Mouse (Mus musculus) gastrocnemius, postnatal 25 days (tissue): Measurements from ENCODE around the gene Pdk2. TPM values are rescaled to one million over a fixed set of nuclear protein-coding genes. Genes with fewer than 3 reads are reported as not detected.
A peak's percentile ranks its signal among the peaks of the same experiment; 100 is the strongest.

ENCODE experiments used
- DNase-seq: peaks from one replicate; pipeline ENCODE4 v3.0.0; 2022
- total RNA-seq, 2 experiments: library from RNA; stranded (reverse); gene quantifications; 1 replicate in 1 of 2; 2 replicates in 1 of 2; pipeline ENCODE4 v1.2.3; 2021

Gene Pdk2
- total RNA-seq, 2 experiments from 2014 or later: 351 to 396 TPM

GRCm38 (mm10) chr11:95001584-95002347 lies 39.4 kb downstream of the Pdk2 start:
- DNase-seq: no peak

GRCm38 (mm10) chr11:95001058-95001457 lies 40.1 kb downstream of the Pdk2 start:
- peak; percentile 63 for DNase-seq

GRCm38 (mm10) chr11:95000548-95000947 lies 40.6 kb downstream of the Pdk2 start:
- peak; percentile 68 for DNase-seq

GRCm38 (mm10) chr11:95000128-95000527 lies 41.0 kb downstream of the Pdk2 start:
- DNase-seq: no peak

GRCm38 (mm10) chr11:94998041-94998531 lies 43.1 kb downstream of the Pdk2 start:
- peak; percentile 69 for DNase-seq

- DNase-seq: no peak
Observed at GRCm38 (mm10) chr11:94997596-94997995, 43.6 kb downstream of the Pdk2 start.

GRCm38 (mm10) chr11:94996984-94997383 lies 44.2 kb downstream of the Pdk2 start:
- DNase-seq: no peak

- DNase-seq: no peak
Observed at GRCm38 (mm10) chr11:94996101-94996500, 45.1 kb downstream of the Pdk2 start.

- DNase-seq: no peak
Observed at GRCm38 (mm10) chr11:94994947-94995772, 46.0 kb downstream of the Pdk2 start.

- no peak for DNase-seq
Observed at GRCm38 (mm10) chr11:94994208-94994814, 46.8 kb downstream of the Pdk2 start.

- DNase-seq: peak; percentile 61
Observed at GRCm38 (mm10) chr11:94992754-94993606, 48.2 kb downstream of the Pdk2 start.

GRCm38 (mm10) chr11:94992480-94992753 lies 48.7 kb downstream of the Pdk2 start:
- no peak for DNase-seq

GRCm38 (mm10) chr11:94991641-94992479 lies 49.3 kb downstream of the Pdk2 start:
- DNase-seq: no peak

- DNase-seq: peak; percentile 94
Observed at GRCm38 (mm10) chr11:94990749-94991577, 50.2 kb downstream of the Pdk2 start, which contains the start of gene Ppp1r9b. TSS of gene Ppp1r9b (plus strand) at chr11:94991035.

GRCm38 (mm10) chr11:94990102-94990748 lies 50.9 kb downstream of the Pdk2 start:
- no peak for DNase-seq

- DNase-seq: peak; percentile 86
Observed at GRCm38 (mm10) chr11:94989562-94990017, 51.6 kb downstream of the Pdk2 start.

GRCm38 (mm10) chr11:94988780-94989561 lies 52.2 kb downstream of the Pdk2 start:
- DNase-seq: peak; percentile 81

- no peak for DNase-seq
Observed at GRCm38 (mm10) chr11:94987851-94988250, 53.3 kb downstream of the Pdk2 start.
